Mouse (Mus musculus) right cerebral cortex, postnatal 4 days (tissue): ENCODE measurements at regions not wholly inside any gene's neighbourhood (a gene's known extent, or its start where the extent isn't known, plus 50 kb on each side); places are given as distances from the start of the nearest gene placed in this dataset.

Source experiments
- DNase-seq: peaks from one replicate; pipeline ENCODE4 v3.0.0-alpha.2; 2022

GRCm38 (mm10) chr11:48097455-48097854 is 108.7 kb upstream of the Sgcd start:
- no peak for DNase-seq

GRCm38 (mm10) chr11:48067072-48067471 is 78.3 kb upstream of the Sgcd start:
- peak; percentile 16 for DNase-seq

- no peak for DNase-seq
These were observed 75.0 kb upstream of the Sgcd start for GRCm38 (mm10) chr11:48063719-48064118.

GRCm38 (mm10) chr11:48061501-48061900 is 72.7 kb upstream of the Sgcd start:
- DNase-seq: no peak

- DNase-seq: no peak
These were observed 62.5 kb upstream of the Sgcd start for GRCm38 (mm10) chr11:48051156-48051866.

- DNase-seq: no peak
These were observed 59.5 kb upstream of the Sgcd start for GRCm38 (mm10) chr11:48048311-48048710.
